Mouse (Mus musculus) embryonic facial prominence, embryonic 13.5 days (tissue): ENCODE results near the gene Mtmr11. TPM values are rescaled to one million over a fixed set of nuclear protein-coding genes. Genes with fewer than 3 reads are reported as not detected.
"Not testable (repeated sequence)": the region's sequence is repeated elsewhere in the genome, so short reads cannot be mapped to it uniquely, and the experiment has no call there.

Source experiments
- ATAC-seq: fragments of 200-750 bp; cut with Nextera tagmentation; 2 replicates; pipeline ENCODE4 v1.8.0; 2017; ENCODE audit warnings: low read depth; ENCODE audit not compliant: insufficient number of reproducible peaks, insufficient read depth, low FRiP score, low TSS enrichment
- H3K27ac ChIP-seq: fragments of 300-500 bp; sonication (generic); 2 replicates; pipeline ENCODE4 v1.5.1; 2015; ENCODE audit warnings: moderate library complexity, mild to moderate bottlenecking, inconsistent platforms
- H3K27me3 ChIP-seq: fragments of 300-500 bp; sonication (generic); 2 replicates; pipeline ENCODE4 v1.6.1; 2015; ENCODE audit warnings: mild to moderate bottlenecking, inconsistent platforms
- H3K36me3 ChIP-seq: fragments of 300-500 bp; sonication (generic); 2 replicates; pipeline ENCODE4 v1.6.1; 2015; ENCODE audit warnings: mild to moderate bottlenecking, inconsistent platforms
- H3K4me1 ChIP-seq: fragments of 300-500 bp; sonication (generic); 2 replicates; pipeline ENCODE4 v1.6.1; 2015; ENCODE audit warnings: inconsistent platforms
- H3K4me2 ChIP-seq: fragments of 300-500 bp; sonication (generic); 2 replicates; pipeline ENCODE4 v1.6.1; 2015; ENCODE audit warnings: moderate library complexity, mild to moderate bottlenecking, inconsistent platforms
- H3K4me3 ChIP-seq: fragments of 300-500 bp; sonication (generic); 2 replicates; pipeline ENCODE4 v1.5.1; 2015; ENCODE audit warnings: mild to moderate bottlenecking, inconsistent platforms
- H3K9ac ChIP-seq: fragments of 300-500 bp; sonication (generic); 2 replicates; pipeline ENCODE4 v1.6.1; 2015; ENCODE audit warnings: mild to moderate bottlenecking, inconsistent platforms
- H3K9me3 ChIP-seq: fragments of 300-500 bp; sonication (generic); 2 replicates; pipeline ENCODE4 v1.6.1; 2016; ENCODE audit warnings: inconsistent platforms
- WGBS: fragments of 180-500 bp; shearing (Covaris S2); methylation state at CpG from one replicate; pipeline ENCODE4 v1.1.7; 2015; ENCODE audit warnings: mixed read lengths; 5-methylcytosine and 5-hydroxymethylcytosine counted together
- polyA plus RNA-seq: library from polyadenylated mRNA; unstranded; fragments of >200 nt; fragmentation: Nextera tagmentation; extraction: Ambion mirVana; gene quantifications from 2 replicates; pipeline ENCODE4 v1.2.1, GENCODE M21; 2015

The Mtmr11 gene
- polyA plus RNA-seq, 1 experiment from 2014 or later = 37.3 TPM

DNA sequence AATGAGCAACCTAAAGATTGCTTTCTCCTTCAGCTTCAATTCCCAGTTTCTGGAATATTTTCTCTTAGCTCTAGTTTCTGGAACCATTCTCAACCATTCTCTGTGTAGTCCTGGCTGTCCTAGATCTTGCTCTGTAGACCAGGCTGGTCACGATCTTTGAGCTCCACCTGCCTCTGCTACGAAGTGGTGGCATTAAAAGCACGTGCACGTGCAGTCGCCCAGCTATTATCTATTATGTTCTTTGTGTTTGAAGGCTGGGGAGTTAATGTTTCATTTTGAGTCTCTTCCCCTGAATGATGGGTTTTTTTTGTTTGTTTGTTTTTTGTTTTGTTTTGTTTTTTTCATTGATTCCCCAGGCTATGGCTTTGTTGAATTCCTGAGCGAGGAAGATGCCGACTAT is 11.4 kb downstream of the Mtmr11 start:
- H3K9ac ChIP-seq = peak overlapping the region; percentile 88
- H3K4me3 ChIP-seq = peak overlapping the region; percentile 93
- peaks cover 42% of the 10 kb centered on the region for H3K4me1 ChIP-seq
- H3K27ac ChIP-seq = 0 out of 2 replicates have a peak overlapping the region, but pooled peaks have one; percentile 99
- H3K36me3 ChIP-seq = peaks cover 61% of the 10 kb centered on the region
- WGBS = 28% methylated on average over 7 of the region's 7 CpGs
- H3K27me3 ChIP-seq = no peaks in the 10 kb centered on the region
- no peaks in the 10 kb centered on the region for H3K9me3 ChIP-seq
- no peak for ATAC-seq
- H3K4me2 ChIP-seq = peak overlapping the region; percentile 93

- Histone ChIP-seq H3K4me2 (peak overlapping the region; percentile 93), H3K36me3 (peaks cover 62% of the 10 kb centered on the region), H3K9ac (peak overlapping the region; percentile 36; the same call in 1 of the 2 replicates), H3K4me1 (peaks cover 37% of the 10 kb centered on the region)
- H3K9me3 ChIP-seq, H3K27ac ChIP-seq, ATAC-seq, H3K4me3 ChIP-seq, H3K27me3 ChIP-seq: not testable (repeated sequence)
- WGBS = 68% methylated on average over 4 of the region's 4 CpGs
Measured at GRCm38 (mm10) chr3:96174042-96174441, 12.2 kb downstream of the Mtmr11 start.

- Histone ChIP-seq H3K27ac (no peak overlapping the region), H3K9me3 (no peaks in the 10 kb centered on the region), H3K4me3 (no peak overlapping the region), H3K9ac (no peak overlapping the region), H3K4me1 (peaks cover 35% of the 10 kb centered on the region), H3K36me3 (peaks cover 52% of the 10 kb centered on the region), H3K4me2 (no peak overlapping the region), H3K27me3 (no peaks in the 10 kb centered on the region)
- WGBS = 92% methylated on average over 6 of the region's 6 CpGs
- no peak for ATAC-seq
Measured at GRCm38 (mm10) chr3:96175251-96175650, 13.4 kb downstream of the Mtmr11 start.

GRCm38 (mm10) chr3:96178427-96178826 is 16.6 kb downstream of the Mtmr11 start:
- Histone ChIP-seq H3K36me3 (peaks cover 49% of the 10 kb centered on the region), H3K9me3 (no peaks in the 10 kb centered on the region), H3K4me2 (no peak overlapping the region), H3K4me3 (no peak overlapping the region), H3K9ac (no peak overlapping the region), H3K27me3 (no peaks in the 10 kb centered on the region), H3K27ac (no peak overlapping the region), H3K4me1 (peaks cover 42% of the 10 kb centered on the region)
- WGBS = 95% methylated on average over 4 of the region's 4 CpGs
- ATAC-seq = no peak

DNA sequence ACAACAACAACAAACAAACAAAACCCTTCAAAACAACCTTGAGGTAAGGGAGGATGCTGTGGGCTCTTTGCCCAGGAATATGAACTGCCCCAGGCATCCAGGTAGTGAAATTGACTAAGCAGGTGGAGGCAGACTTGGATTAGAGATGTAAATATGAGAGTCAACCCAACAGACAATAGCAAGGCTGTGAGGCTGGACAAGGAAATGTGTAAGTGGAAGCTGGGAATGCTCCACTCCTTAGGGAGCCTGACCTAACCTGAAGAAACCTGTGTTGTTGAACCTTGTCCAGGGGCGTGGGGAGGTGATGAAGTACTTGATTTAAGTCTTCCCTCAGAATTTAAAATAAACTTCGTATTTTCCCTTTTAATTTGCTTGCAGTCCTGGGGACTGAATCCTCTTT is 17.1 kb downstream of the Mtmr11 start:
- no peak overlapping the region for H3K4me2 ChIP-seq
- H3K27me3 ChIP-seq = no peaks in the 10 kb centered on the region
- no peak overlapping the region for H3K4me3 ChIP-seq
- ATAC-seq = no peak
- H3K27ac ChIP-seq = no peak overlapping the region
- 82% methylated on average over 2 of the region's 2 CpGs for WGBS
- peaks cover 47% of the 10 kb centered on the region for H3K36me3 ChIP-seq
- peaks cover 39% of the 10 kb centered on the region for H3K4me1 ChIP-seq
- no peaks in the 10 kb centered on the region for H3K9me3 ChIP-seq
- no peak overlapping the region for H3K9ac ChIP-seq

DNA sequence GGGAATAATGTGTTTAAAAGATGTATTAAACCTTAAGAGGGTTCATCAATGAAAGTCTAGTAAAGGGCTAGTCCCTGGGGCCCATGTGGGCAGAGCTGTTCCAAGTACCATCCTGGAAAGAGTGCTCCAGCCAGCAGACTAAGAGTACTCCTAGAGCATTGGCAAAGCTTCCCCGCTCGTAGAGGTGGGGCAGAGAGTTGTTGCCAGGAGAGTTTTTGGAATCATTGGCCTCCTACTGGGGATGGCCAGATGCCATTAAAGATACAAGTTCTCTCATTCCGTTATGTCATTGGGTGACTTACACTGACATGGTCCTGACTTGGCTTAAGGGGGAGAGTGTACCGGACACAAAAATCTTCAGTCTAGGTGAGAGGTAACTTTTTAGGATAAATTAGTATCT is 17.7 kb downstream of the Mtmr11 start:
- no peaks in the 10 kb centered on the region for H3K27me3 ChIP-seq
- no peak overlapping the region for H3K4me3 ChIP-seq
- H3K27ac ChIP-seq = no peak overlapping the region
- no peak overlapping the region for H3K4me2 ChIP-seq
- no peak for ATAC-seq
- no peak overlapping the region for H3K9ac ChIP-seq
- 64% methylated on average over 4 of the region's 4 CpGs for WGBS
- H3K4me1 ChIP-seq = peaks cover 33% of the 10 kb centered on the region
- no peaks in the 10 kb centered on the region for H3K9me3 ChIP-seq
- peaks cover 41% of the 10 kb centered on the region for H3K36me3 ChIP-seq

- peak within 1 kb of the TSS; percentile 81 for H3K4me2 ChIP-seq
- peak within 1 kb of the TSS; percentile 79 for H3K9ac ChIP-seq
- ATAC-seq = 0 out of 2 replicates have a peak, but pooled peaks have one; percentile 33
- WGBS = under 1% methylated on average over 17 of the region's 23 CpGs
- peaks cover 28% of the 10 kb centered on the region for H3K4me1 ChIP-seq
- H3K27ac ChIP-seq = peak within 1 kb of the TSS; percentile 34; the same call in 1 of the 2 replicates
- no peaks in the 10 kb centered on the region for H3K9me3 ChIP-seq
- peaks cover 37% of the 10 kb centered on the region for H3K36me3 ChIP-seq
- peak within 1 kb of the TSS; percentile 62 for H3K4me3 ChIP-seq
- no peaks in the 10 kb centered on the region for H3K27me3 ChIP-seq
Measured at GRCm38 (mm10) chr3:96180727-96181477, 19.1 kb downstream of the Mtmr11 start, which contains the start of gene Sv2a. Gene Sv2a (plus strand): TSS chr3:96181151.

- peak overlapping the region; percentile 62 for H3K4me3 ChIP-seq
- no peaks in the 10 kb centered on the region for H3K9me3 ChIP-seq
- H3K4me1 ChIP-seq = peaks cover 28% of the 10 kb centered on the region
- peaks cover 28% of the 10 kb centered on the region for H3K36me3 ChIP-seq
- WGBS = 19% methylated on average over 12 of the region's 12 CpGs
- peak; percentile 61; the same call in 1 of the 2 replicates for ATAC-seq
- H3K27me3 ChIP-seq = no peaks in the 10 kb centered on the region
- H3K4me2 ChIP-seq = peak overlapping the region; percentile 81
- peak overlapping the region; percentile 34; the same call in 1 of the 2 replicates for H3K27ac ChIP-seq
- H3K9ac ChIP-seq = peak overlapping the region; percentile 58
Measured at GRCm38 (mm10) chr3:96181510-96182381, 19.9 kb downstream of the Mtmr11 start.

DNA sequence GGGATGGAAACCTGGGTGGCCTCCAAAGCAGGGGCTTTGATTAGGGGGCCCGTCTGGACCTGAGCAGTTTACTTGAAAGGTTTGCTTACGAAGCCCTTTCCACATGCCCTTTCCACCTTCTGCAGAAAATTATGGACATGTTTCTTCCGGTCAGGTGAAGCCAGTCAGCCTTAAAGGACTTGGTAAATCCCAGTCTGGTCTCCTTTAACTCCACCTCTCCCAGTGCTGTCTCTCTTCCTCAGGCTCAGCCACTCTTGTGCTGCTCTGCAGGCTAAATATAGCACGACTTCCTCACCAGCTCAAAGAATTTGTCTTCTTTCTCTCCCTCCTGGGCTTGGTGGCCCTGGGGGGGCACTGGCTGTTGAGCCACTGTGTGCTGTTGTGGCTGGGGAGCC is 20.6 kb downstream of the Mtmr11 start:
- WGBS = 20% methylated on average over 4 of the region's 4 CpGs
- Histone ChIP-seq H3K36me3 (peaks cover 28% of the 10 kb centered on the region), H3K4me1 (peaks cover 28% of the 10 kb centered on the region), H3K27me3 (no peaks in the 10 kb centered on the region), H3K9me3 (no peaks in the 10 kb centered on the region), H3K4me3 (peak overlapping the region; percentile 62), H3K27ac (0 out of 2 replicates have a peak overlapping the region, but pooled peaks have one; percentile 5), H3K9ac (peak overlapping the region; percentile 58), H3K4me2 (peak overlapping the region; percentile 81)
- ATAC-seq = no peak

DNA sequence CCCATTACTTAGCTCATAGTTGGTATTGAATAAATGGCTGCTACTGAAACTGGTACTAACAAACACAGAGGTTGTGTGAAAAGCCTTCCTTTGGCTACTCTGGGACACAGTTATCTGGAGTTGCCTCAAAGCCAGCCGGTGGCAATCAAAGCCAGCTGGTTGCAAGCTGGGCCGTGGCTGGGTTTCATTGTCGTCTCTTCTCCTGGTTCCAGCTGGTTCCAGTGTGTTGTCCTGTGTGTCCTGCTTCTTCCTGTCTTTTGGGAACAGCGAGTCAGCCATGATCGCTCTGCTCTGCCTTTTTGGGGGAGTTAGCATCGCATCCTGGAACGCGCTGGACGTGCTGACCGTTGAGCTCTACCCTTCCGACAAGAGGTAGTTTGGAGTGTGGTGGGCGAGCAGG is 31.2 kb downstream of the Mtmr11 start:
- Histone ChIP-seq H3K4me1 (peaks cover 16% of the 10 kb centered on the region), H3K9me3 (no peaks in the 10 kb centered on the region), H3K27ac (0 out of 2 replicates have a peak overlapping the region, but pooled peaks have one; percentile 16), H3K4me2 (peak overlapping the region; percentile 12; the same call in 1 of the 2 replicates), H3K36me3 (peaks cover 27% of the 10 kb centered on the region), H3K9ac (no peak overlapping the region), H3K4me3 (no peak overlapping the region), H3K27me3 (no peaks in the 10 kb centered on the region)
- WGBS = 41% methylated on average over 12 of the region's 12 CpGs
- ATAC-seq = no peak

- H3K4me2 ChIP-seq = no peak overlapping the region
- ATAC-seq = no peak
- H3K27ac ChIP-seq = no peak overlapping the region
- no peaks in the 10 kb centered on the region for H3K27me3 ChIP-seq
- H3K9ac ChIP-seq = no peak overlapping the region
- H3K4me3 ChIP-seq = no peak overlapping the region
- WGBS = 75% methylated on average over 10 of the region's 10 CpGs
- H3K9me3 ChIP-seq = no peaks in the 10 kb centered on the region
- peaks cover 17% of the 10 kb centered on the region for H3K36me3 ChIP-seq
- H3K4me1 ChIP-seq = peaks cover 19% of the 10 kb centered on the region
Measured at GRCm38 (mm10) chr3:96194966-96195365, 33.2 kb downstream of the Mtmr11 start.
